Mouse (Mus musculus) intestine, postnatal 0 days (tissue): ENCODE measurements around the gene Nt5c1a. TPM values are rescaled to one million over a fixed set of nuclear protein-coding genes. Genes with fewer than 3 reads are reported as not detected.

ENCODE experiments used
- ATAC-seq: fragments of 200-750 bp; cut with Nextera tagmentation; 2 replicates; pipeline ENCODE4 v1.8.0; 2017; ENCODE audit warnings: mild to moderate bottlenecking, moderate TSS enrichment, moderate library complexity
- H3K27ac ChIP-seq: fragments of 300-500 bp; sonication (generic); 2 replicates; pipeline ENCODE4 v1.5.1; 2014; ENCODE audit warnings: mild to moderate bottlenecking, low read depth, low read length, moderate library complexity
- H3K27me3 ChIP-seq: fragments of 300-500 bp; sonication (generic); replicated peaks from 2 replicates; pipeline ENCODE4 v1.6.1; 2014; ENCODE audit warnings: low read length, mixed read lengths; ENCODE audit not compliant: control insufficient read depth, insufficient read depth
- H3K36me3 ChIP-seq: fragments of 300-500 bp; sonication (generic); 2 replicates; pipeline ENCODE4 v1.6.1; 2014; ENCODE audit warnings: mild to moderate bottlenecking, moderate library complexity; ENCODE audit not compliant: control insufficient read depth, insufficient read depth
- H3K4me1 ChIP-seq: fragments of 300-500 bp; sonication (generic); replicated peaks from 2 replicates; pipeline ENCODE4 v1.6.1; 2014; ENCODE audit warnings: antibody characterized with exemption, low read length, mixed read lengths; ENCODE audit not compliant: control insufficient read depth, insufficient read depth
- H3K4me2 ChIP-seq: fragments of 300-500 bp; sonication (generic); replicated peaks from 2 replicates; pipeline ENCODE4 v1.6.1; 2014; ENCODE audit warnings: low read depth, mild to moderate bottlenecking, moderate library complexity
- H3K4me3 ChIP-seq: fragments of 300-500 bp; sonication (generic); 2 replicates; pipeline ENCODE4 v1.5.1; 2014; ENCODE audit warnings: low read depth, low read length
- H3K9ac ChIP-seq: fragments of 300-500 bp; sonication (generic); 2 replicates; pipeline ENCODE4 v1.6.1; 2014; ENCODE audit warnings: mild to moderate bottlenecking, low read depth, low read length
- H3K9me3 ChIP-seq: fragments of 300-500 bp; sonication (generic); 2 replicates; pipeline ENCODE4 v1.6.1; 2016; ENCODE audit warnings: mixed run types; ENCODE audit not compliant: control insufficient read depth
- CTCF ChIP-seq: sonication (generic); IDR thresholded peaks from 2 replicates; pipeline ENCODE4 v1.5.1; 2016; ENCODE audit warnings: low read depth, mild to moderate bottlenecking, control low read depth, antibody characterized with exemption, moderate library complexity
- WGBS: fragments of 180-500 bp; shearing (Covaris S2); extraction: QIAGEN DNeasy Blood & Tissue Kit; methylation state at CpG from one replicate; pipeline ENCODE4 v1.1.7; 2014; 5-methylcytosine and 5-hydroxymethylcytosine counted together
- polyA plus RNA-seq: library from polyadenylated mRNA; unstranded; fragments of >200 nt; fragmentation: Nextera tagmentation; extraction: Ambion mirVana; gene quantifications from 2 replicates; pipeline ENCODE4 v1.2.1, GENCODE M21; 2015

Nt5c1a gene
- polyA plus RNA-seq, 1 experiment from 2014 or later, result not detected

DNA sequence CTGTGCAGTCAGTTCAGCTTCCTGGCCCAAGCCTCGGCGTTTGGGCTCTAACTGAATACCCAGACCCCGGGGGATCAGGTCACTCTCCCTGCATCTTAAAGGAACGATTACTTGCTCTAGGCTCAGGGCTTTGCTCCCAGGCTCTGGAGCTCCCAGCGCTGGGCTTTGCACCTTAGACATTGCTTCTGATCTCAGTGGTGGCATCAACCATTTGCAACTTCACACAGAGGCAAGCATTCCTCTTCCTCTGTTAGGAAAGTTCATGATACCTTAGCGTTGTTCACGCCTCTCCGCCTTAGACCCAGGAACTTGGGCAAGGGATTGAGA, 753 bp downstream of the Nt5c1a start:
- no peak for TF ChIP-seq CTCF
- Histone ChIP-seq H3K36me3 (no peaks in the 10 kb centered on the region), H3K27ac (no peak overlapping the region), H3K4me2 (peak overlapping the region; percentile 78; the same call in 1 of the 2 replicates), H3K27me3 (peaks cover 33% of the 10 kb centered on the region), H3K4me3 (no peak overlapping the region), H3K4me1 (0 out of 2 replicates have a peak, but pooled peaks cover 3% of the 10 kb centered on the region), H3K9me3 (no peaks in the 10 kb centered on the region), H3K9ac (no peak overlapping the region)
- 30% methylated on average over 8 of the region's 8 CpGs for WGBS
- no peak for ATAC-seq

DNA sequence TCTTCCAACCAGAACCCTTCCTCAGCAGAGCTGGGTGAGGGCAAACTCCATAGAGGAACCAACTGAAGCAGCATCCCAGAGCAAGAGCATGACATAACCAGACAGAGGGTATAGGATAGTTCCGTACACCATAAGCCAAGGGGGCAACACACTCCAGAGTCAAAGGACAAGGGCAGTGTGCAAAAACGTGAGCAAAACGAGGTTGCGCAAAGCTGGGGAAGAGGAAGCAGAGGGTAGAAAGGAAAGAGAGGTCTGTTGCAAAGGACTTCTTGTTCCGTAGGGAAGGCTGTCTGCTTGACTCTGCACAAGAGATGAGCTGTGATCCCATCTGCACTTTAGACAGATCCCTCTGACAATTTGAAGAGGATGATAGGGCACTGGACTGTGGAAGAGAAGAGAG, 6.0 kb downstream of the Nt5c1a start:
- Histone ChIP-seq H3K9ac (no peak overlapping the region), H3K27ac (no peak overlapping the region), H3K4me3 (no peak overlapping the region), H3K36me3 (no peaks in the 10 kb centered on the region), H3K27me3 (peaks cover 5% of the 10 kb centered on the region), H3K9me3 (no peaks in the 10 kb centered on the region), H3K4me1 (no peaks in the 10 kb centered on the region), H3K4me2 (no peak overlapping the region)
- ATAC-seq, result no peak
- TF ChIP-seq CTCF, result no peak
- WGBS, result 72% methylated on average over 5 of the region's 5 CpGs

DNA sequence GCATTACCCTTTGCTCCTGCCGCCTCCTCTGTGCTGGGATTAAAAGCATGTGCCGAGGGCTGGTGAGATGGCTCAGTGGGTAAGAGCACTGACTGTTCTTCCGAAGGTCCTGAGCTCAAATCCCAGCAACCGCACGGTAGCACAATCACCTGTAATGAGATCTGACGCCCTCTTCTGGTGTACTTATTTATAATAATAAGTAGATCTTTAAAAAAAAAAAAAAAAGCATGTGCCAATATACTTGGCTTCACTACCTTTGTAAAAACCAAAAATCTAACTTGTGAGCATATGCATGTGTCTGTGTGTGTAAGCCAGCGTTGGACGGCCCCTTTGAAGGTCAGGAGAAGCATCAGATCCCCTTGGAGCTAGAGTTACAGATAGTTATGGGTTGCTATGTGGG, 9.7 kb downstream of the Nt5c1a start:
- no peaks in the 10 kb centered on the region for H3K36me3 ChIP-seq
- no peak for ATAC-seq

DNA sequence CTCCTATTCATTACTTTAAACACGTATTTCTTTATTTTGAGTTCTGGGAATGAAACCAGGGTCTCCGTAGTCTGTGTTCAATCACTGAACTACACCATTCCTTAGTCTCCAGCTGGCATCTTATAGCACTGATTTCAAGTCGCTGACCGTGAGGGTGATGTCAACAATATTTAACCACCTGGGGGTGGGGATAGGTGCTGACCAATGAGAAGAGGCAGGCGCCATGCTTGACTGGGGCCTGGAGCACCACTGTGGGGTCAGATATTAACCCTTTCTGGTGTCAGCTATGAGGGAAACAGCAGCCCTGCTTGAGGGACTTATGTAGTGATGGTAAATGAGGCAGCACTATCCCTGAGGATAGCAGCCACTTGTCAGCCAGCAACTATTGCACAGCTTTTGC, 10.1 kb downstream of the Nt5c1a start:
- no peak overlapping the region for H3K27ac ChIP-seq
- TF ChIP-seq CTCF, result no peak
- WGBS, result 36% methylated on average over 5 of the region's 5 CpGs
- H3K27me3 ChIP-seq, result no peaks in the 10 kb centered on the region; the same call in 1 of the 2 replicates
- H3K4me1 ChIP-seq, result no peaks in the 10 kb centered on the region
- no peaks in the 10 kb centered on the region for H3K9me3 ChIP-seq
- no peaks in the 10 kb centered on the region for H3K36me3 ChIP-seq
- H3K9ac ChIP-seq, result no peak overlapping the region
- H3K4me2 ChIP-seq, result no peak overlapping the region
- no peak for ATAC-seq
- no peak overlapping the region for H3K4me3 ChIP-seq

More for the DNA sequence above, 9.7 kb downstream of the Nt5c1a start:
- Histone ChIP-seq H3K4me2 (no peak overlapping the region), H3K27ac (no peak overlapping the region), H3K9ac (no peak overlapping the region), H3K4me3 (no peak overlapping the region), H3K27me3 (no peaks in the 10 kb centered on the region; the same call in 1 of the 2 replicates), H3K9me3 (no peaks in the 10 kb centered on the region), H3K4me1 (no peaks in the 10 kb centered on the region)
- no peak for TF ChIP-seq CTCF
- 62% methylated on average over 8 of the region's 8 CpGs for WGBS

DNA sequence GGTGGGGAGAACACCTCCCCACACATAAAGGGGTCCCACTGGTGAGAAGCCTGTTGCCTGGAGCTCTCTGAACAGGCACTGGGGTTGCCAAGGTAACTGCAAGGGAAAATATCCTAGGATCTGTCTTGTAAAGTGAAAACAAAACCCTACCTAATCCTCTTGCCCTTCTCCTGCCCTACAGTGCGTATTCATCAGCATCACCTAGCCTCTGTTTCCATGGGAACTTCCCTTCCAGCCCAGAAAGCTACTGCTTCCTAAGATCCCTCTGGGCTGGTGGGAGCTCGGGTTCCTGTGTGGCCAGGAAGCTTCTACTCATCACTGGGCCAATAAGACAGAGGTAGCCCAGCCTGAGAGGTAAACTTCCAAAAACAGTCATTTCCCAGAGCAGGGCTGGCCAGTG, 11.0 kb downstream of the Nt5c1a start:
- no peak for TF ChIP-seq CTCF
- H3K4me3 ChIP-seq, result no peak overlapping the region
- no peak overlapping the region for H3K9ac ChIP-seq
- 60% methylated on average over 2 of the region's 2 CpGs for WGBS
- H3K36me3 ChIP-seq, result no peaks in the 10 kb centered on the region
- H3K9me3 ChIP-seq, result no peaks in the 10 kb centered on the region
- no peak overlapping the region for H3K4me2 ChIP-seq
- no peak overlapping the region for H3K27ac ChIP-seq
- ATAC-seq, result no peak
- no peaks in the 10 kb centered on the region; the same call in 1 of the 2 replicates for H3K27me3 ChIP-seq
- H3K4me1 ChIP-seq, result no peaks in the 10 kb centered on the region

DNA sequence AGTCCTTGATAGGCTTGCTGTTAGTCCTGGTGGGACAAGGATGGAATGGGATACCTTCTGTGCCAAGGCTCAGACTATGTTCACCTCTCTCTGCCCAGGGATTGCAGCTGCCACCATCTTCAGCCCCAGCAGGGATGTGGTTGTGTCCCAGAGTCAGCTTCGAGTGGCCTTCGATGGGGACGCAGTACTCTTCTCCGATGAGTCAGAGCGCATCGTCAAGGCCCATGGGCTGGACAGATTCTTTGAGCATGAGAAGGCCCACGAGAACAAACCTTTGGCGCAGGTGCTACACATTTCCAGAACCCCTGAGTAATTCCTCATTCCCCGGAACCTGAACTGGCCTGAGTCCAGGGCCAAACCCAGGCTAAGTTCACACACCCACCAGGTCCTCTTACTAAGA, 12.7 kb downstream of the Nt5c1a start:
- Histone ChIP-seq H3K9me3 (no peaks in the 10 kb centered on the region), H3K36me3 (no peaks in the 10 kb centered on the region), H3K4me3 (no peak overlapping the region), H3K27ac (no peak overlapping the region), H3K9ac (no peak overlapping the region), H3K4me2 (no peak overlapping the region), H3K4me1 (no peaks in the 10 kb centered on the region), H3K27me3 (no peaks in the 10 kb centered on the region)
- whole genome bisulfite sequencing, result 90% methylated on average over 9 of the region's 9 CpGs
- TF ChIP-seq CTCF, result no peak
- ATAC-seq, result no peak

DNA sequence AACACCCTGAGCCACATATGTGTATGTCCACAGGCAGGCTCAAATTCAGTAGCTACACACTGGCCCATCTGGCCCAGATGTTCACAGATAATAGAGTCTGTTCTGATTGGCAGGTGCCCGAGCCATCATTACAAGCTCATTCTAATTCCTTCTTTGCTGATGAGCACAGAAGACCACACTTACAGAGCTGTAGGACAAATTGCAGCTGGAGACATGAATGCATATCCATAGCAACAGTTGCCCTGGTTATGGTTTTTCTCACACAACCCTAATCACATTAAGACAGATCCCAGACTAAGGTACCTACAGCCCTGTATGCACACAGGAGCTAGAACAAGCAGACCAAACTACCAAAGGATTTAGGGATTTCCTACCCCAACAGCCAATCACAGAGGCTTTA, 14.1 kb downstream of the Nt5c1a start:
- H3K4me1 ChIP-seq, result no peaks in the 10 kb centered on the region
- WGBS, result 73% methylated on average over 1 of the region's 1 CpGs
- no peak overlapping the region for H3K4me3 ChIP-seq
- no peaks in the 10 kb centered on the region for H3K9me3 ChIP-seq
- no peaks in the 10 kb centered on the region for H3K27me3 ChIP-seq
- TF ChIP-seq CTCF, result no peak
- no peak overlapping the region for H3K27ac ChIP-seq
- no peaks in the 10 kb centered on the region for H3K36me3 ChIP-seq
- ATAC-seq, result no peak
- no peak overlapping the region for H3K9ac ChIP-seq
- no peak overlapping the region for H3K4me2 ChIP-seq
